Mouse (Mus musculus): ENCODE results near the gene Rpl6. TPM values are rescaled to one million over a fixed set of nuclear protein-coding genes. Genes with fewer than 3 reads are reported as not detected.

The Rpl6 gene
- polyA plus RNA-seq, 1 experiment: 161 TPM

DNA sequence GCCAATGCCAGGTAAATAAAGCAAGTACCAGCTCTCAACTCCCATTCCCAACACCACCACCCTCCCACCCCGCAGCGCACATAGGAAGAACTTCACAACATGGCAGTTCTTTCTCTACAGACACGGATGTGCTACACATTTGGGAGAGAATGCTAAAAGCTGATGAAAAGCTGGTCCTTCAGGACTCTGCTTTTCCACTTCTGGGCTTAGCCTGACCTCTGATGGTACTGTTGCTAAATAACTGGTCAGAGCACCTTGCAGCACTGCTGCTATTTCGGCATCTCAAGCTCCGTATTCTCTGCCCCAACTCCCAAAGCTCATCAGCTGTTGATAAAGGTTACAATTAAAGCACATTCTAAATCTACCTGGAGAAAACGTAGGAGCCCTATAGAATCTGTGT is 37.4 kb upstream of the Rpl6 start:
- TF ChIP-seq POLR2A (IDR thresholded peaks at IDR 0.05; ENCODE audit: low read depth, low read length): no peak
- no peak for TF ChIP-seq CTCF (IDR thresholded peaks at IDR 0.05; ENCODE audit: extremely low read depth, insufficient read length, insufficient replicate concordance, low read depth, low read length)
- Histone ChIP-seq H3K27ac (ENCODE audit: insufficient read depth, low read depth, low read length) (no peak overlapping the region), H3K4me3 (ENCODE audit: low read depth, low read length) (no peak overlapping the region), H3K27me3 (ENCODE audit: control insufficient read depth, insufficient read depth, low read length) (no peaks in the 10 kb centered on the region), H3K36me3 (ENCODE audit: control insufficient read depth, insufficient read depth, low read length) (peaks cover 54% of the 10 kb centered on the region), H3K4me1 (ENCODE audit: control insufficient read depth, insufficient read depth, insufficient read length, low read length) (no peaks in the 10 kb centered on the region)
- 97% methylated on average over 6 of the region's 6 CpGs for WGBS

DNA sequence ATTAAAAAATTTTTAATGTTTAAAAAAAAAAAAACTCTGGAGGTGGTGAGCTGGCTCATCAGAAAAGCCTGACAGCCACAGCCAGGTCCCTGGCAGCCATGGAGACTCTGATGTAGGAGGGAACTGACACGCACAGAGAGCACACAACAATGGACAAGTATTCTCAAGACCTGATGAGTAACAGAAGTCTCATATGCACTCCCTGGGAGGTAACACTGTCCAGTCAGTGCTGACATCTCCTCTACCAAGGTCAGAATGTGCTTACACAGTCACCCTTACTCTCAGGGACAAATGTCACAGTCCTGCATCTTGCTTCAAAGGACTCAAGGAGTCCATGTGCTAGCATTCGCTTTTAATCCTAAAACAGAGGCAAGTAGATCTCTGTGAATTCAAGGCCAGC is 34.7 kb upstream of the Rpl6 start:
- WGBS: 95% methylated on average over 2 of the region's 2 CpGs
- Histone ChIP-seq H3K4me3 (ENCODE audit: low read depth, low read length) (no peak overlapping the region), H3K4me1 (ENCODE audit: control insufficient read depth, insufficient read depth, insufficient read length, low read length) (no peaks in the 10 kb centered on the region), H3K36me3 (ENCODE audit: control insufficient read depth, insufficient read depth, low read length) (peaks cover 30% of the 10 kb centered on the region), H3K27ac (ENCODE audit: insufficient read depth, low read depth, low read length) (no peak overlapping the region), H3K27me3 (ENCODE audit: control insufficient read depth, insufficient read depth, low read length) (no peaks in the 10 kb centered on the region)
- no peak for TF ChIP-seq CTCF (IDR thresholded peaks at IDR 0.05; ENCODE audit: extremely low read depth, insufficient read length, insufficient replicate concordance, low read depth, low read length)
- TF ChIP-seq POLR2A (IDR thresholded peaks at IDR 0.05; ENCODE audit: low read depth, low read length): no peak

DNA sequence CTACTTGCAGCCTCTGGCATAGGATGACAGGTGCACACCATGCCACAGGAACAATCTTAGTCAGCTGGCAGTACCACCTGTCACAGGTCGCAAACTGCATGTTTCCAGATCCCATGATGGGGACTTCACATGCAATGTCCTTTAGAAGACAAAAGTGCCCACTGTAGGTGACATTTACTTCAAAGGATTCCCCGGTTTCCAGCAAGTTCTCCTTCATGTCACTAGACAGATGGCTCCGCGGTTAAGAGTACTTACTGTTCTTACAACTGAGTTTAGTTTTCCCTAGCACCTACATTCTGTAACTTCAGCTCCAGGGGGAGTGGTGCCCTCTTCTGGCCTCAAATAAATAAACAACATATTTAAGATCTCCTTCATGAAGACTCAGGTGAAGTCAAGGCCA is 31.4 kb upstream of the Rpl6 start:
- 77% methylated on average over 4 of the region's 4 CpGs for WGBS

DNA sequence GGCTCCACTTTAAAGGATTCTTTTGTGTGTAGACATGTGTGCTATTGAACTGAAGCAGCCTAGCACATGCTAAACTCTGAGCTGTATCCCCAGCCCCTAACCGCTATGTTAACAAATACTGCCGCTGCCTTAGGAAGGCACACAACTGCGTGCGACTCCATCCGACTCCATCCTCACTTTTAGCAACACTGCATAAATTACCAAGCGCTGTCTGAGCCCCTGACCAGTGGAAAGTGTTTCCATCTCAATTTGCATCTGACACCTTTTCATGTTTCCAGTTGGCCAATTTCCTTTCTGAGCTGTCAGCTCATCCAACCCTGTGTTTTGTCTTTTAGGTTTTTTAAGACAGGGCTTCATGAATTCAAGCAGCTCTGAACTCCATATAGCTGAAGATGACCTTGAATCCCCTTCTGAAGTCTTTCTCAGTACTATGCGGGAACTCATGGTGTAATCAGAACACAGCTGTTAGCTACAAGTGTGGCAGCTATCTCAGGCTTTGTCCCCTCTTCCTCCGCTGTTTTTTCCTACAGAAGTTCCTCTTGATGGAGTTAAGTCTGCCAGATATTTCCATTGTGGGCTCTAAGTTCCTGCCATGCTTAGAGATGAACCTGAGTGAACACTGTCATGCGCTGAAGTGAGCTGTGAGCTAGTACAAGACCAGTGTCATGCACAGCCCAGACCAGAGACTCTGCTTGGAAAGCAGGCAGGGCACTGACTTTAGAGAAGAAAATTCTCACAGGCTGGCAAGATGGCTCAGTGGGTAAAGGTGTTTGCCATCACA is 25.0 kb upstream of the Rpl6 start:
- Histone ChIP-seq H3K4me1 (ENCODE audit: control insufficient read depth, insufficient read depth, insufficient read length, low read length) (peaks cover 3% of the 10 kb centered on the region; the same call in 1 of the 2 replicates), H3K36me3 (ENCODE audit: control insufficient read depth, insufficient read depth, low read length) (no peaks in the 10 kb centered on the region), H3K27me3 (ENCODE audit: control insufficient read depth, insufficient read depth, low read length) (no peaks in the 10 kb centered on the region), H3K4me3 (ENCODE audit: low read depth, low read length) (no peak overlapping the region), H3K27ac (ENCODE audit: insufficient read depth, low read depth, low read length) (no peak overlapping the region)
- 86% methylated on average over 9 of the region's 9 CpGs for WGBS
- TF ChIP-seq CTCF (IDR thresholded peaks at IDR 0.05; ENCODE audit: extremely low read depth, insufficient read length, insufficient replicate concordance, low read depth, low read length) (no peak), POLR2A (IDR thresholded peaks at IDR 0.05; ENCODE audit: low read depth, low read length) (no peak)

More for the DNA sequence above, 31.4 kb upstream of the Rpl6 start:
- Histone ChIP-seq H3K4me1 (ENCODE audit: control insufficient read depth, insufficient read depth, insufficient read length, low read length) (no peaks in the 10 kb centered on the region), H3K27ac (ENCODE audit: insufficient read depth, low read depth, low read length) (no peak overlapping the region), H3K4me3 (ENCODE audit: low read depth, low read length) (no peak overlapping the region), H3K36me3 (ENCODE audit: control insufficient read depth, insufficient read depth, low read length) (peaks cover 9% of the 10 kb centered on the region), H3K27me3 (ENCODE audit: control insufficient read depth, insufficient read depth, low read length) (no peaks in the 10 kb centered on the region)
- no peak for TF ChIP-seq POLR2A (IDR thresholded peaks at IDR 0.05; ENCODE audit: low read depth, low read length)
- no peak for TF ChIP-seq CTCF (IDR thresholded peaks at IDR 0.05; ENCODE audit: extremely low read depth, insufficient read length, insufficient replicate concordance, low read depth, low read length)

DNA sequence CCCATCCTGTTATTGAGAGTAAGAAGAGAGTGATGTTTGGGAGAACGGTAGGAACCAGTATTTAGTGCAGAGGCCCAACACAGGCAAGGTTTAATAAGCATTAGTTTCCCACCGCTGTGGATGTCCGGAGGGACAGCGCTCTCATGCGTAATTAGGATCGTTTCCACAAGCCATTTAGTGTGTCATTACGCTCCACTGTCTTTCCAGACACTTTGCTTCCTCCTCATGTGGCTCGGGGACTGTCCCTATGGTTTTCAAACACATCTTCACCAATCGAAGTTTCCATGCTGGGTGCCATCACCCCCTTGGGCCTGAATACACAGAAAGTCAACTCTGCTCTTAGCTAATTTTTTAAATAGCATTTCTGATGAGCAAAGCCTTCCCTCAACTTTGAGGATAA is 21.0 kb upstream of the Rpl6 start:
- no peak for TF ChIP-seq POLR2A (IDR thresholded peaks at IDR 0.05; ENCODE audit: low read depth, low read length)
- TF ChIP-seq CTCF (IDR thresholded peaks at IDR 0.05; ENCODE audit: extremely low read depth, insufficient read length, insufficient replicate concordance, low read depth, low read length): no peak
- Histone ChIP-seq H3K4me1 (ENCODE audit: control insufficient read depth, insufficient read depth, insufficient read length, low read length) (peaks cover 3% of the 10 kb centered on the region; the same call in 1 of the 2 replicates), H3K27ac (ENCODE audit: insufficient read depth, low read depth, low read length) (no peak overlapping the region), H3K36me3 (ENCODE audit: control insufficient read depth, insufficient read depth, low read length) (no peaks in the 10 kb centered on the region), H3K4me3 (ENCODE audit: low read depth, low read length) (no peak overlapping the region), H3K27me3 (ENCODE audit: control insufficient read depth, insufficient read depth, low read length) (no peaks in the 10 kb centered on the region)
- 73% methylated on average over 9 of the region's 9 CpGs for WGBS

DNA sequence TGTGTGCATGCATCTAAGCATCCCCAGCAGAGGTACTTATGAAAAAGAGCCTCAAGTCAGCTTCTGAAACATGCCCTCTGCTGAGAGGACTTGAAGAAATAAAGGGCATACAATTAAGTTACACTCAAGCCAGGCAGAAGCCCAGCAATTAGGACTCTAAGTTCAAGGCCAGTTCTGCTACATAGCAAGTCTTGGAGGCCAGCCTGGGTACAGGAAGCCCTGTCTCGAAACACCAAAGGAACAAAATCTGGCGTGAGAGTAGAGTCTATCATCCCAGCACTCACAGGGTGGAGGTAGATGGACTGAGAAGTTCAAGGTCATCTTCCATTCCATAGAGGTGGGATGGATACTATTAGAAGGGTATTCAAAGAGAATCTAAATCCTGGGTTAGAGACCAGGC is 19.9 kb upstream of the Rpl6 start:
- no peak overlapping the region for H3K27ac ChIP-seq (ENCODE audit: insufficient read depth, low read depth, low read length)
- WGBS: 69% methylated on average over 2 of the region's 2 CpGs
- H3K36me3 ChIP-seq (ENCODE audit: control insufficient read depth, insufficient read depth, low read length): no peaks in the 10 kb centered on the region
- H3K4me3 ChIP-seq (ENCODE audit: low read depth, low read length): no peak overlapping the region
- H3K27me3 ChIP-seq (ENCODE audit: control insufficient read depth, insufficient read depth, low read length): no peaks in the 10 kb centered on the region
- TF ChIP-seq POLR2A (IDR thresholded peaks at IDR 0.05; ENCODE audit: low read depth, low read length) (no peak), CTCF (IDR thresholded peaks at IDR 0.05; ENCODE audit: extremely low read depth, insufficient read length, insufficient replicate concordance, low read depth, low read length) (no peak)
- H3K4me1 ChIP-seq (ENCODE audit: control insufficient read depth, insufficient read depth, insufficient read length, low read length): peaks cover 5% of the 10 kb centered on the region

DNA sequence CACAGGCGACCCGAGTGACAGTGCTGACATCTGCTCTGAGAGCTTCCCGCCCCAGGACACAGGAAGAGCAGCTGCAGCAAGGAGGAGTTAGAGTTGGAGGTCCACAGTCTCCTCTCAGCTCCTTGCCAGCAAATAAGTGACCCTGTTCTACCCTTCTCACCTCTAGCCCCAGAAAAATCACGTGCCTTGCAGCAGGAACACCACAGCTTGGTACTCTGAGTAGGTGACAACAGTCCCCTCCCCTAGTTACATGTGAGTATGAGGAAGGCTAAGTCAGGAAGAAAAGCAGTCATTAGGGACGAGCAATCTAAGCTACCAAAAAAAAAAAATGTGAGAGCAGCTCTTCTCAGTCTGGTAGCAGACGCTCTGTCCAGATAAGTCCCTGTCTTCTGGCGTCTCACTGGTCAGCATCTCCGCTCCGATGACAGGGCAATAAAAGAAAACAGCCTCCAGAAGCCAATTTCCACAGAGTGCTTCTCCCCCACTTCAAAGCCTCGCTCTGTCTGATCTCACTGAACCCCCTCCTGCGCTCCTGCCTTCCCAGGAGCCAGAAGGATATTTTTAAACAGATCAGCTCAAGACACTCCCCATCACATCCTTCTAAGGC is 19.2 kb upstream of the Rpl6 start:
- Histone ChIP-seq H3K4me3 (ENCODE audit: low read depth, low read length) (no peak overlapping the region), H3K4me1 (ENCODE audit: control insufficient read depth, insufficient read depth, insufficient read length, low read length) (peaks cover 5% of the 10 kb centered on the region), H3K27ac (ENCODE audit: insufficient read depth, low read depth, low read length) (no peak overlapping the region), H3K27me3 (ENCODE audit: control insufficient read depth, insufficient read depth, low read length) (no peaks in the 10 kb centered on the region), H3K36me3 (ENCODE audit: control insufficient read depth, insufficient read depth, low read length) (no peaks in the 10 kb centered on the region)
- TF ChIP-seq POLR2A (IDR thresholded peaks at IDR 0.05; ENCODE audit: low read depth, low read length): no peak
- WGBS: 55% methylated on average over 11 of the region's 11 CpGs
